Mouse (Mus musculus) embryonic stem cell, embryonic (primary cell): Measurements from ENCODE around the gene Cav2.

Experiments used
- CTCF ChIA-PET, 4 experiments: fragments of 300-600 bp in 2 of 4; fragments of 350-600 bp in 2 of 4; sonication (Branson Sonifier 250); formaldehyde crosslinking; loops; one replicate each; lab custom pipeline; 2022; ENCODE audit warnings: inconsistent platforms in 2 of 4; lab: Charles Lee
- POLR2A ChIA-PET, 4 experiments: fragments of 300-600 bp in 2 of 4; fragments of 350-600 bp in 2 of 4; sonication (Branson Sonifier 250); formaldehyde crosslinking; loops; one replicate each; lab custom pipeline; 2022; ENCODE audit warnings: antibody characterized with exemption in 4 of 4, inconsistent platforms in 1 of 4; lab: Charles Lee

Cav2 gene

DNA sequence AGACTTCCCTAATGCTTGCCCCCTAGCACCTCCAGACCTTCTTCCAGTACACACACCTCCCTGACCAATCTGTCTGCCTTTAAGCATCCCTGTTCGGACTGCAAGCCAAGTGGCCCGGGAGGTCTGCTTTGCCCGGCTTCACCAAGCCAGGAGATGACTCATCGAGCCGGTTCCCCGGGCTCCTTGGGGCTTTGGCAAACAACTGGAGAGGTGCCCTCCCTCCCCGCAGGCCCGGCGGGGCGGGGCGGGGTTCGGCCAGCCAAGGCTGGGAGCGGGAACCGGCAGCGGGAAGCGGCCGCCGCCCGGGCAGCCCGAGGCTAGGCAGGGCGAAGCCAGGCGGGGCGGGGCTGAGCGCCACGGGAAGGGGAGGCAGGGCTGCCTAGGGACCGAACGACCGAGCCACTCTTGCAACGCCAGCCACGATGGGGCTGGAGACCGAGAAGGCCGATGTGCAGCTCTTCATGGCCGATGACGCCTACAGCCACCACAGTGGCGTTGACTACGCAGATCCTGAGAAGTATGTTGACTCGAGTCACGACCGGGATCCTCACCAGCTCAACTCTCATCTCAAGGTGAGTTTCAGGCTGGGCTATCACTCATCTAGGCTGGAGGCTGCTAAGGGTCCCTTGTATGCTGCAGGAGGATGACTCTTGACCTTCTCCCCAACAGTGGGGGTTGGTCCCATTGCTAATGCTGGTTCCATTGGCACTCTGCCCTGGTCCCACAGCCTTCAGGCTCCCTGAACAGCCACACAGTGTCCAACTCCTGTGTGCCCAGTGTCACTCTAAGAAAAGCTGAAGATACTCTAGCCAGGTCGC is at the start of gene Cav2:
Gene Cav2 (plus strand): TSS at position 247 of the 818 bp plus-strand sequence.
- ChIA-PET POLR2A (no interaction called here), CTCF (no interaction called here)

DNA sequence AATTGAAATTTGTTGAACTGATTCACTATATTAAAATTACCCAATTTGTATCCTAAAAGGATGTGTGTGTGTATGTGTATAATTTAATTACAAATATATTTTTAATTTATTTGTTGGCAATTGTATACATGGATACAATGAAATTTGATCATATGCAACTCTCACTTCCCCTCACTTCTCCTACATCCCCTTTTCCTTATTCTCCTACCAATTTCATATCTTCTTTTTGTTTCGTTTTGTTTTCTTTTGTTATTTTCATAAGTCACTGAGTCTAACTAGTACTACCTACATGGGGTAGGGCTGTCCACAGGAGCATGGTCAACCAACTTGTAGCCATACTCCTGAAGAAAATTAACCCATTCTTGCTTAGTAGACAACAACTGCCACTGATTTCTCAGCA is 41.3 kb upstream of the Cav2 start:
- ChIA-PET CTCF (no interaction called here), POLR2A (no interaction called here)

DNA sequence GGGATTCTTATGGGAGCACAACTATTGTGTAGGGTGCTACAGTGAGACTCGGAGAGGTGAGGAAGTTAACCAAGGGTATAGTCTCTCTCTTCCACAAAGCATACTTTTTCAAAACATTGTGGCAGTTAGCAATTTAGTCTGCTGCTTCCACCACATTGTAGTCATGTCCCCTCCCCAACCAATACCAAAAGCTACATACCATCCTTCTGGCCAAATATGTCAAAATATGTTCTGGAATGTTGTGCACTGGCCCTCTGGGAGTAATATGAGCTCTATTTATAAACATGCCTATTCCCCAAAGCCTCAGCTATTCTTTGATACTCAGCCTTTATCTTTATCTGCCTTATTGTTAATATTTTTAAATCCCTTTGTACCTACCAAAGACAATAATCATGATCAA is 40.0 kb upstream of the Cav2 start:
- ChIA-PET POLR2A (no interaction called here), CTCF (no interaction called here)

DNA sequence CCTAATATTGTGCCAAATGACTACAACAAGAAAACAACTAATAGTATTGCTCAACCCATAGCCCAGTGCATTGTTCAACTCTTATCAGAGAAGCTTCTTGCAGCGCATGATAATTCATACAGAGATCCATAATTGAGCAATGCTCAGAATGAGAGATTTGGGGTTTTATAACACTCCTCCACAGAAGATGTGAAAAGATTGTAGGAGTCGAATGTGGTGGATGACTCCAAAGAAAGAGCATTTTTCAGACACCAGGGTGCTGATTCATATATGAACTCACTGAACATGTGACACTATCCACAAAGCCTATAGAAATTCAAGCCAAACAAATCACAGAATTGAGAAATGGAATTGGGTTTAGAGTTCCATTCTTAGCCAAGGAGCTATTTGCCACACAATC is 34.0 kb upstream of the Cav2 start:
- POLR2A ChIA-PET: no interaction called here

DNA sequence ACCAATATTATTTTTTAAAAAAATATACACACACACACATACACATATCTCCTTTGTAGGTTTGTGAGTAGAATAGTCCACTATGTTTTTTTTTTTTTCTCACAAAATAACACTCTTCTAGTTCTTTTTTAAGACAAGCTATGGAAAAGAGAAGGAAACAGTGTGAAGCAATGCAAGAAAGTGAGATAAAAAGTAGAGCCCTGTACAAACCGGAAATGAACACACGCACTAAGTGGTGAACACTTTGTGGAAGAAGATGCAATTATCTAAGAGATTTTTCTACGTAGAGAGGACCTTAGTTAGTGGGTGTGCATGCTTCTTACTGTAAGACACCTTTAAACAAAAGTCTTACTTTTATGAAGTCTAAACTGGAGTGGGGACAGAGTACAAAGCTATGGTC is 33.3 kb upstream of the Cav2 start:
- CTCF ChIA-PET: no interaction called here

More for the DNA sequence above, 34.0 kb upstream of the Cav2 start:
- CTCF ChIA-PET: no interaction called here

DNA sequence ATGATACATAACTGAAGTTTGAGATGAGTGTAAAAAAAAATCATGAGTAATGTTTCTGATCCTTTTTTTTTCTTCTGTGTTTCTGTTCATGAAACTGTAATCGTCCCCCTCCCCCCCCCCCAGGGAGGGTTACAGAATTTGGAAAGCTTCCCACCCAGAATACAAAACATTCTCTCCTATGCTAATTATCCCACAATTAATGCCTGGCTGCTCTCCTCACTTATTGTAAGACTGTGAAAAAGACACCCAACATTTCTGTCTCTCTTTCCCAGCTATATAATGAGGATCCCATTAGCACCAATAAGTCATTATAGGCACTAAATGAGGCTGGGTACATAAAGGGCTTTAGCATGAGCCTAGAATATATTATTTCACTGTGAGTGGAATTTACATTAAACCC is 32.7 kb upstream of the Cav2 start:
- CTCF ChIA-PET: interaction anchor here in 1 of 4 experiments (0.6 kb wide), 1 partner anchor 82 kb away, joined by 4 read pairs; no protein-coding TSS in a partner anchor
- POLR2A ChIA-PET: no interaction called here

More for the DNA sequence above, 33.3 kb upstream of the Cav2 start:
- POLR2A ChIA-PET: no interaction called here

DNA sequence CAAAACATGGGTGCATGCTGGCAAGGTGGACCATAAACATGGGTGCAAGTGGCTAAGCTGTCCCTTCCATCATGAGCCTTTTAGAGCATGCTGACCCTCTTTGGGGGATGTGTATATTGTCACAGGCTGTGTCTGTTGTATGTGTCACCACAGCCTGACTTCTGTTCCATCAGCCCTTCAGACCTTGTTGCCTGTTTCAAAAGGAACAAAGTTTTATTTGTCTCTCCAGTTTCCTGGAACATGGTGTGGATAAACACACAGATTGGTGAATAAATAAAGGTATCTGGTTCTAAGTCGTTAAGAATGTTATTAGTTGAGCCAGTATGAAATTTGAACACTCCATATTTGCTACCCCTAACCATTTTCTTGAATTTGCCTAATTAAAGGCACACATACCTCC is 29.0 kb upstream of the Cav2 start:
- ChIA-PET POLR2A (no interaction called here), CTCF (interaction anchor here in 1 of 4 experiments (0.6 kb wide), 1 partner anchor 56 kb away, joined by 3 read pairs; no protein-coding TSS in a partner anchor)

DNA sequence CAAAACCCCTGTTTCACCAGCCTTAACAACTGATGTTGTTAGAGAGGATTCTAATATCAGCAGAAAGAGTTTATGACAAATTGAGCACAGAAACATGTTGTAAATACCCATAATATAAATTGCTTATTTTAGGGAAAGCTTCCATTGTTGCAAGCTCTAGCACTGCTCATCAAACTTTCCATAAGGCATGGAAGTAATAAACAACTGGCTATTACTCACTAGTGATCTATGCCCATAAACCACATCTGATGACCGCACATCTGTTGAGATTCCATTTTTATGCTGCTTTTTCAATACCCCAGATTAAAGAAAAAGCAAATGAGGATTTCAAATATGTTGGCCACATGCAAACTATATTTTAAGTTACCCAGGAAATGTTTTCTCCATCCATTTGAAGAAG is 22.8 kb upstream of the Cav2 start:
- POLR2A ChIA-PET: no interaction called here

DNA sequence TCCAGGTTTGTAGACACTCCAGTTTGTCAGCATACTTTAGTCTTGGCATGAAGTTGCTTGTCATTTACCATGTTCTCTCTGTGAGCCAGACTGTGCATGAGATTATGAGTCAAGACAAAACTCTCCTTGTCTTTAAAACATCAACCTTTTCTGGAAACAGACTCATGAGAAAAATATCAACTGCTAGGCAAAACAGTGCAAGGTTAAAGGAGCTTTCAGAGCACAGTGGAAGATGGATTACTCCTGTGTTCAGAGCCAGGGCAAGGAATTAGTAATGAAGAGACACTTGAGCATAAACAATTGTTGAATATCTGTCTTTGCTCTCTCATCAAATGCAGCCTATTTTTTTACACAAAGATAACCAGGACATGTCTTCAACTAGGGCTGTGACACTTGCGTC is 22.1 kb upstream of the Cav2 start:
- POLR2A ChIA-PET: no interaction called here
- CTCF ChIA-PET: no interaction called here

More for the DNA sequence above, 22.8 kb upstream of the Cav2 start:
- CTCF ChIA-PET: no interaction called here

DNA sequence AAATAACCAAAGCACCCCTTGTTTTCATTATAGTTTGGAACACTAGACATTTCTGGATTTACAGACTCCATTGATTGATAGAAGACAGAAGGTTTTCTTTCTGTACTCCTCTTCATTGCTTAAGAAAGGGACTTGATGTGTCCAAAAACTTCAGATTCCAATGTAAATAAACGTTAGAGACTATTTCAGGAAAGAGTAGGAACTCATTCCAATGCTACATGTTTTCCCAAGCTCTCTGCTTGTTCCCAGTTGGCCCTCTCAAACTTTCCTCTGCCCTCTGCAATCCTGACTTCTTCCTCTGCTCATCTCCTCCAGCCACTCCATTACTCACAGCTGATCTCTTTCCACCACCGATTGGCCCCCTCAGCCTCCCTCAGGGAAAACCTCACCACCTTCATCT is 18.2 kb upstream of the Cav2 start:
- ChIA-PET POLR2A (no interaction called here), CTCF (no interaction called here)

DNA sequence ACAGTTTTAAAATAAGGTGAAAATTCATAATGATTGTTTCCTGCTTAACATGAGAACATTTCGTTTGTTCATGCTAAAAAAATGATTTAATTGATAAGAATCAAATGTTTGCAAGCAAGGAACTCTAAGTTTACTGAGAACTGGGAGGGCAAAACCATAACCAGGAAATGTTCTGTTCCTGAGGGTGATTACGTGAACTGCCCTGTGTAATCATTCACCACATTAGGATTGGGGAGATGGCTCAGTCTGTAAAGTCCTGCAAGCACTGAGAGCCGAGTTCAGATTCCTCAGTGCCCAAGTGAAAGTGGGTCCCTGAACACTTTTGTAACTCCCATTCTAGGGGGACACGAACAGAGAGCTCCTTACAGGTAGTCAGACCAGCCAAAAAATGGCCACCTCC is 15.9 kb upstream of the Cav2 start:
- ChIA-PET CTCF (interaction anchor here in 1 of 4 experiments (0.6 kb wide), 1 partner anchor 52 kb away, joined by 3 read pairs; no protein-coding TSS in a partner anchor), POLR2A (interaction anchor here in 1 of 4 experiments (0.6 kb wide), 1 partner anchor 578 kb away, joined by 3 read pairs; no protein-coding TSS in a partner anchor)

DNA sequence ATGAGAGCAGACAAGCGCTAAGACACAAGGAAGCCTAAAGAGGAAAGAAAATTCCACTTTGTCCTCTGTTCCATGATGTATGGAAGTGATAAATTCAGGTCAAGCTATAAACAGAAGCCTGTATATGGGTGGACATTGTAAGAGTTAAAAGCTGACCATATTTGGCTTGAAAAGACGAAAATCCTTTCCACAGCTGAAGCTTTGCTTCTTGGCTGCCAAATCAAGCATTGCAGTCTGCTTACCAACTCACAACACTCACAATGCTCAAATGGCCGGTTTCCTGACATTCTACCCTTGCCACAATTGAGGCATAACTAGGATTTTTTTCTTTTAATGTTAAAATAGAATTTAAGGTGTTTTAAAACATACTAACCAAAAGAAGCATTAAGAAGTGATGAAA is 14.5 kb upstream of the Cav2 start:
- CTCF ChIA-PET: no interaction called here
- POLR2A ChIA-PET: no interaction called here

DNA sequence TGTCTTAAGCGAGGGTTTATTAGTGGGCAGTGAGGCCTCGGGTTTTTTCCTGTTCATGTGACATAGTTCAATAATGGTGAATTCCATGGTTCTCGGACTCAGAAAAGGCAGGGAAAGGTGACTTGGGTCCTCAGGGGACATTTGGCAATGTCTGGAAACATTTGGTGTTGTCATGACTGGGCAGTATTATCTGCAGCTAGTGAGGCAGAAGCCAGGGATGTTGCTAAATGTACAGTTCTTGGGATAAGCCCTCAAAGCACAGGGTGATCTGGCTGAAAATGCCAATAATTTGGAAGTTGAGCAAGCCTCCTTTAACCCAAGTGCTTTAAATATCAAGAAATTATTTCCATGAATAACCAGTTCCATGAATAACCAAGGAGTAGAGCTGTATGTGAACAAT is 2.6 kb upstream of the Cav2 start:
- ChIA-PET CTCF (no interaction called here), POLR2A (no interaction called here)

DNA sequence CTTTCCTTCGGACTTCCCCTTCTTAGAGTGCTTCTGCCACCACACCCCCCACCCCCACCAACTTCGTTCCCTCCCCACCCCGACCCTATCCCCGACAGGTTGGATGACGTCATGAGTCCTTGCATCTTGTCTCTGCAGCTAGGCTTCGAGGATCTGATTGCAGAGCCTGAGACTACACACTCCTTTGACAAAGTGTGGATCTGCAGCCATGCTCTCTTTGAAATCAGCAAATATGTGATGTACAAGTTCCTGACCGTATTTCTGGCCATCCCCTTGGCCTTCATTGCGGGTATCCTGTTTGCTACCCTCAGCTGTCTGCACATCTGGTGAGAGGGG is 740 bp downstream of the Cav2 start:
- CTCF ChIA-PET: no interaction called here
- POLR2A ChIA-PET: no interaction called here

DNA sequence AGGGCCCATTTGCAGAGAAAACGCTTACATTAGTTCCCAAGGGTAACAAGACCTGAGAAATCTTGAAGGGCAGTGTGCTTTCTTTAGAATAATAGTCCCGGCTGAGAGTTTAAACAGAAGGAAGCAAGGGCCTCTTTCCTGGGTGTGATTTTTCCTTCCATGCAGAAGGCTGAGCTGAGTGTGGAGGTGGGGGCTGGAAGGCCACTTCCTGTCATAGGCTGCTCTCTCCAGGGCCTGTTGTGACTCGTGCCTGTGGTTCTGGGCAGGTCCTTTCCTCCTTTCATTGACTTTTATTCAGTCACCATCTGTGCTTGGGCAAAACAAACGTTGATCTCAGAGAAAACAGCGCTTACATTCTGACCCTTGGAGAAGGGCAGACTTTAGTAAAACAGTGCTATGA is 1.2 kb downstream of the Cav2 start:
- ChIA-PET POLR2A (no interaction called here), CTCF (no interaction called here)

DNA sequence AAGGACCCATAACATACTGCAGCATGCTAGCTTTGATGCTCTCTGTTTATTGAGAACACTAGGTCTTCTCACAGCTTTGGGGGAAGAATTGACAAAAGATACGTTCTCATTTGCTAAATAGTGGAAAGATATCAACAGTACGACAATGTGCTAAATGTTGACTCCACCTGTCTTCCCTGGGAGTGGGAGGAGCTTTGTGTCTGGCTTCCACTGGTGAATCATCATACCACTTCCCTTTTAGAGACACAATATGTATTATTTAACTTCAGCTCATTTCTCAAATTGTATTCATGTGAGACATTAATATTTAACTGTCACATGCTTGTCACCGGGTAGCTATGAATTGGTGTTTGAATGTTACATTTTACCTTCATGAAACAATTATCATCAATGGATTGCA is 2.8 kb downstream of the Cav2 start:
- ChIA-PET CTCF (no interaction called here), POLR2A (no interaction called here)

DNA sequence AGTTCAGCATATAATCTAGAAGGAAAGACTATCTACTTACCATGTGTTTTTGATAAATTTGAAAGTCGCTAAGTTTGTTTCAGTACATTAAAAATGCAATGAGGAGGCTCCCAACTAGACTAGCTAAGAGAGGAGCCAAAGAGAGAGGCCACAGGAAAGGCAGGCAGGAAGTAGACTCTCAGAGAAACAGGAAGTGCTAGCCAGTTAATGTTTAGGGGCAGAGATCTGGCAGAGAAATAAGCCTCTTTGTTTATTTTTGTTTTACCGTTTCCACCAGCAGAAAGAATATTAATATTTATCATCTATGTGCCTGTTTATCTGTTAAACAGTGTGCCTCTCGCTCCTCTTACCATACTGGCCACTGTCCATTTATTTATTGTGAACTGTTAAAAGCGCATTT is 5.4 kb downstream of the Cav2 start:
- POLR2A ChIA-PET: no interaction called here

DNA sequence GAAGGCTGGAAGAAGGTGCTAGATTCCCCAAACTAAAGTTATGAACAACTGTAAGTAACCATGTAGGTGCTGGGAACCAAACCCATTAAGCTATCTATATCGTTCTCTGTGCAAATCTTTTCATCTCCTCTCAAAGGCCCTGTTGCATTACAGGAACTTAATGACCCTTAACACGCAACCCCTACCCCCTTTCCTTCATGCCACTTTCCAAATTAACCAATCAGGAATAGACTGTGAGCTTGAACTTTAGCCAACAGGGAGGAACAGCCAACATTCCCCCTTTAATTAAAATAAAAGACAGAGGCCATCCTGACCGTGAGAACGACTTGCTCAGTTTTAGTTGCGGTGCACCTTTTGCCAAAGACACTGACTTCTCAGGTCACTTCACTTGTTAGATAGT is 14.1 kb downstream of the Cav2 start:
- CTCF ChIA-PET: interaction anchor here in 1 of 4 experiments (0.5 kb wide), 1 partner anchor 221 kb away, joined by 8 read pairs; no protein-coding TSS in a partner anchor
- POLR2A ChIA-PET: no interaction called here

More for the DNA sequence above, 5.4 kb downstream of the Cav2 start:
- CTCF ChIA-PET: interaction anchor here in 1 of 4 experiments (0.7 kb wide), 1 partner anchor 767 kb away, joined by 8 read pairs; no protein-coding TSS in a partner anchor

DNA sequence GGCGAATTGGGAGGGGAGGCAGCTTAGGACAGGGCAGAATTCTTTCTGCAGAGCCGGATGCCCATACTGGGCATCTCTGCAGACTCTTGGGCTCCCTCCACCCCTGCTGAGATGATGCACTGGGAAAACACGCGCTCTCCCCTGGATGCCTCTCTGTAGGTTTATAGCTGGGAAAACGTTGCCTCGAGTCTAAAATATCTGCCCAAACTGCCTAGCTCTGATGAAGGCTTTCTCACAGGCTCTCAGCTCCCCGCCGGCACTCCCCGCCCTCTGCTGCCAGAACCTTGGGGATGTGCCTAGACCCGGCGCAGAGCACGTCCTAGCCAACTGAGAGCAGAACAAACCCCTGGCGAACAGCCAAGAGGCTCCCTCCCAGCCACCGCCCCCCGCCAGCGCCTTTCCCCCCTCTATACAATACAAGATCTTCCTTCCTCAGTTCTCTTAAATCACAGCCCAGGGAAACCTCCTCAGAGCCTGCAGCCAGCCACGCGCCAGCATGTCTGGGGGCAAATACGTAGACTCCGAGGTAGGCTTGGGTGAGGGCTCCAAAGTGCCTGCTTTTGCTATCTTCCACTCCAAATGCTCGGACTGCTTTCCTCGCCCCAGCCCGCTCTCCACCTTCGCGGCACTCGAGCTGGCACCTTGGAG is 25.1 kb downstream of the Cav2 start, which contains the start of gene Cav1:
Gene Cav1 (plus strand): TSS at position 382 of the 648 bp plus-strand sequence.
- POLR2A ChIA-PET: interaction anchor here in 2 of 4 experiments (0.5 to 0.7 kb wide), 3 partner anchors 11 to 87 kb away, joined by 3 read pairs; no protein-coding TSS in a partner anchor
- CTCF ChIA-PET: interaction anchor here in 2 of 4 experiments (0.5 to 2.1 kb wide), 3 partner anchors 284 to 565 kb away, joined by 3 to 5 read pairs (median 5); no protein-coding TSS in a partner anchor
